Mouse (Mus musculus) liver, embryonic 12.5 days (tissue): Measurements from ENCODE around the gene Hist1h3a. TPM values are rescaled to one million over a fixed set of nuclear protein-coding genes. Genes with fewer than 3 reads are reported as not detected.
"Not testable (repeated sequence)": the region's sequence is repeated elsewhere in the genome, so short reads cannot be mapped to it uniquely, and the experiment has no call there.

Experiments
- ATAC-seq: fragments of 200-750 bp; cut with Nextera tagmentation; 2 replicates; pipeline ENCODE4 v1.8.0; 2017; ENCODE audit warnings: moderate number of reproducible peaks, mild to moderate bottlenecking, moderate library complexity
- H3K27ac ChIP-seq: fragments of 300-500 bp; sonication (generic); 2 replicates; pipeline ENCODE4 v1.5.1; 2016; ENCODE audit warnings: mild to moderate bottlenecking
- H3K27me3 ChIP-seq: fragments of 300-500 bp; sonication (generic); replicated peaks from 2 replicates; pipeline ENCODE4 v1.6.1; 2016; ENCODE audit warnings: mild to moderate bottlenecking, moderate library complexity
- H3K36me3 ChIP-seq: fragments of 300-500 bp; sonication (generic); 2 replicates; pipeline ENCODE4 v1.6.1; 2016; ENCODE audit warnings: mild to moderate bottlenecking, moderate library complexity
- H3K4me1 ChIP-seq: fragments of 300-500 bp; sonication (generic); 2 replicates; pipeline ENCODE4 v1.6.1; 2016
- H3K4me2 ChIP-seq: fragments of 300-500 bp; sonication (generic); 2 replicates; pipeline ENCODE4 v1.6.1; 2016; ENCODE audit warnings: mild to moderate bottlenecking, moderate library complexity
- H3K4me3 ChIP-seq: fragments of 300-500 bp; sonication (generic); 2 replicates; pipeline ENCODE4 v1.5.1; 2016; ENCODE audit warnings: mild to moderate bottlenecking, moderate library complexity
- H3K9ac ChIP-seq: fragments of 300-500 bp; sonication (generic); 2 replicates; pipeline ENCODE4 v1.6.1; 2016; ENCODE audit warnings: mild to moderate bottlenecking, moderate library complexity
- H3K9me3 ChIP-seq: fragments of 300-500 bp; sonication (generic); replicated peaks from 2 replicates; pipeline ENCODE4 v1.6.1; 2016; ENCODE audit warnings: mild to moderate bottlenecking, moderate library complexity
- WGBS: fragments of 180-500 bp; shearing (Covaris S2); methylation state at CpG from one replicate; pipeline ENCODE4 v1.1.7; 2016; ENCODE audit not compliant: insufficient replicate concordance; 5-methylcytosine and 5-hydroxymethylcytosine counted together
- polyA plus RNA-seq: library from polyadenylated mRNA; unstranded; fragments of >200 nt; fragmentation: Nextera tagmentation; extraction: Ambion mirVana; gene quantifications from 2 replicates; pipeline ENCODE4 v1.2.1, GENCODE M21; 2016

Gene Hist1h3a
- polyA plus RNA-seq, 1 experiment from 2014 or later = 6.8 TPM

- Histone ChIP-seq H3K4me3 (peak within 1 kb of the TSS; percentile 57), H3K27ac (peak within 1 kb of the TSS; percentile 100), H3K4me1 (peaks cover 57% of the 10 kb centered on the region), H3K4me2 (peak within 1 kb of the TSS; percentile 71), H3K9ac (peak within 1 kb of the TSS; percentile 85)
- H3K9me3 ChIP-seq, H3K27me3 ChIP-seq, H3K36me3 ChIP-seq: not testable (repeated sequence)
- peak; percentile 79 for ATAC-seq
- under 1% methylated on average over 43 of the region's 58 CpGs for WGBS
These were observed 15.7 kb downstream of the Hist1h3a start, which contains the start of gene Hist1h2bb for GRCm38 (mm10) chr13:23746201-23747080. Gene Hist1h2bb (plus strand): TSS chr13:23746734.

- Histone ChIP-seq H3K4me3 (peak within 1 kb of the TSS; percentile 57), H3K4me2 (peak within 1 kb of the TSS; percentile 71), H3K4me1 (peaks cover 61% of the 10 kb centered on the region), H3K9me3 (no peaks in the 10 kb centered on the region), H3K27ac (peak within 1 kb of the TSS; percentile 100), H3K36me3 (no peaks in the 10 kb centered on the region), H3K9ac (peak within 1 kb of the TSS; percentile 85), H3K27me3 (no peaks in the 10 kb centered on the region)
- peak; percentile 63 for ATAC-seq
- 2% methylated on average over 28 of the region's 28 CpGs for WGBS
These were observed 16.6 kb downstream of the Hist1h3a start, which contains the start of gene Hist1h3c for GRCm38 (mm10) chr13:23745381-23746161. Gene Hist1h3c (minus strand): TSS chr13:23745602.

- Histone ChIP-seq H3K4me3 (peak overlapping the region; percentile 57), H3K27me3 (no peaks in the 10 kb centered on the region), H3K4me1 (peaks cover 58% of the 10 kb centered on the region), H3K4me2 (peak overlapping the region; percentile 71), H3K36me3 (no peaks in the 10 kb centered on the region), H3K9me3 (no peaks in the 10 kb centered on the region), H3K9ac (peak overlapping the region; percentile 82), H3K27ac (peak overlapping the region; percentile 100)
- ATAC-seq = no peak
- WGBS = 1% methylated on average over 15 of the region's 36 CpGs
These were observed 17.5 kb downstream of the Hist1h3a start for GRCm38 (mm10) chr13:23744421-23745380.

GRCm38 (mm10) chr13:23743963-23744362, 18.2 kb downstream of the Hist1h3a start:
- Histone ChIP-seq H3K4me2 (peak overlapping the region; percentile 71), H3K4me3 (peak overlapping the region; percentile 57), H3K9ac (peak overlapping the region; percentile 82), H3K27me3 (no peaks in the 10 kb centered on the region), H3K4me1 (peaks cover 55% of the 10 kb centered on the region), H3K9me3 (no peaks in the 10 kb centered on the region), H3K36me3 (no peaks in the 10 kb centered on the region), H3K27ac (peak overlapping the region; percentile 100)
- WGBS = 47% methylated on average over 4 of the region's 4 CpGs
- ATAC-seq = no peak

- Histone ChIP-seq H3K9me3 (no peaks in the 10 kb centered on the region), H3K4me1 (peaks cover 51% of the 10 kb centered on the region), H3K4me3 (peak overlapping the region; percentile 19; the same call in 1 of the 2 replicates), H3K27ac (peak overlapping the region; percentile 88), H3K4me2 (peak overlapping the region; percentile 46), H3K27me3 (no peaks in the 10 kb centered on the region), H3K9ac (peak overlapping the region; percentile 64), H3K36me3 (no peaks in the 10 kb centered on the region)
- no peak for ATAC-seq
- WGBS = 77% methylated on average over 5 of the region's 5 CpGs
These were observed 19.0 kb downstream of the Hist1h3a start for GRCm38 (mm10) chr13:23743215-23743614.

- Histone ChIP-seq H3K27ac (peak overlapping the region; percentile 88), H3K4me2 (peak overlapping the region; percentile 51), H3K9ac (peak overlapping the region; percentile 69), H3K4me3 (peak overlapping the region; percentile 17), H3K27me3 (no peaks in the 10 kb centered on the region), H3K36me3 (no peaks in the 10 kb centered on the region), H3K9me3 (no peaks in the 10 kb centered on the region), H3K4me1 (peaks cover 48% of the 10 kb centered on the region)
- ATAC-seq = no peak
These were observed 20.2 kb downstream of the Hist1h3a start for GRCm38 (mm10) chr13:23742007-23742406.

GRCm38 (mm10) chr13:23740910-23741309, 21.3 kb downstream of the Hist1h3a start:
- Histone ChIP-seq H3K9ac (peak overlapping the region; percentile 92), H3K4me1 (peaks cover 48% of the 10 kb centered on the region), H3K36me3 (no peaks in the 10 kb centered on the region), H3K4me3 (peak overlapping the region; percentile 60), H3K9me3 (no peaks in the 10 kb centered on the region), H3K27ac (peak overlapping the region; percentile 100), H3K27me3 (no peaks in the 10 kb centered on the region), H3K4me2 (peak overlapping the region; percentile 79)
- 22% methylated on average over 5 of the region's 5 CpGs for WGBS
- ATAC-seq = no peak

GRCm38 (mm10) chr13:23740256-23740840, 21.8 kb downstream of the Hist1h3a start:
- Histone ChIP-seq H3K27me3 (no peaks in the 10 kb centered on the region), H3K36me3 (no peaks in the 10 kb centered on the region), H3K9ac (peak overlapping the region; percentile 92), H3K27ac (peak overlapping the region; percentile 100), H3K4me3 (peak overlapping the region; percentile 60), H3K9me3 (no peaks in the 10 kb centered on the region), H3K4me1 (peaks cover 48% of the 10 kb centered on the region), H3K4me2 (peak overlapping the region; percentile 79)
- WGBS = 16% methylated on average over 13 of the region's 13 CpGs
- no peak for ATAC-seq

GRCm38 (mm10) chr13:23739922-23740252, 22.3 kb downstream of the Hist1h3a start:
- WGBS = under 1% methylated on average over 14 of the region's 14 CpGs
- peak overlapping the region; percentile 60 for H3K4me3 ChIP-seq
- H3K36me3 ChIP-seq = no peaks in the 10 kb centered on the region
- peak overlapping the region; percentile 100 for H3K27ac ChIP-seq
- H3K9ac ChIP-seq = peak overlapping the region; percentile 92
- H3K4me2 ChIP-seq = peak overlapping the region; percentile 79
- peaks cover 48% of the 10 kb centered on the region for H3K4me1 ChIP-seq
- H3K27me3 ChIP-seq = no peaks in the 10 kb centered on the region
- ATAC-seq = no peak
- no peaks in the 10 kb centered on the region for H3K9me3 ChIP-seq

- Histone ChIP-seq H3K9ac (peak overlapping the region; percentile 92), H3K4me1 (peaks cover 44% of the 10 kb centered on the region), H3K4me2 (peak overlapping the region; percentile 79), H3K27ac (peak overlapping the region; percentile 100), H3K4me3 (peak overlapping the region; percentile 60), H3K27me3 (no peaks in the 10 kb centered on the region), H3K9me3 (no peaks in the 10 kb centered on the region), H3K36me3 (no peaks in the 10 kb centered on the region)
- ATAC-seq = peak; percentile 86
- under 1% methylated on average over 39 of the region's 39 CpGs for WGBS
These were observed 22.9 kb downstream of the Hist1h3a start for GRCm38 (mm10) chr13:23739069-23739921.
